Mouse (Mus musculus) embryonic facial prominence, embryonic 14.5 days (tissue): ENCODE measurements around the gene Tbc1d1. TPM values are rescaled to one million over a fixed set of nuclear protein-coding genes. Genes with fewer than 3 reads are reported as not detected.
A peak's percentile ranks its signal among the peaks of the same experiment; 100 is the strongest.

Source experiments
- ATAC-seq: fragments of 200-750 bp; cut with Nextera tagmentation; 2 replicates; pipeline ENCODE4 v1.8.0; 2017; ENCODE audit warnings: low read depth, moderate number of reproducible peaks, moderate TSS enrichment
- DNase-seq: peaks from one replicate; pipeline ENCODE4 v3.0.0-alpha.2; 2015; ENCODE audit warnings: low spot score
- H3K27ac ChIP-seq: fragments of 300-500 bp; sonication (generic); replicated peaks from 2 replicates; pipeline ENCODE4 v1.5.1; 2014; ENCODE audit warnings: low read depth, mild to moderate bottlenecking, low read length, moderate library complexity
- H3K27me3 ChIP-seq: fragments of 300-500 bp; sonication (generic); replicated peaks from 2 replicates; pipeline ENCODE4 v1.6.1; 2014; ENCODE audit warnings: low read length; ENCODE audit not compliant: control insufficient read depth, insufficient read depth
- H3K36me3 ChIP-seq: fragments of 300-500 bp; sonication (generic); 2 replicates; pipeline ENCODE4 v1.6.1; 2014; ENCODE audit warnings: low read length, mixed read lengths; ENCODE audit not compliant: control insufficient read depth, insufficient read depth
- H3K4me1 ChIP-seq: fragments of 300-500 bp; sonication (generic); 2 replicates; pipeline ENCODE4 v1.6.1; 2014; ENCODE audit warnings: antibody characterized with exemption, low read length; ENCODE audit not compliant: control insufficient read depth, insufficient read depth
- H3K4me2 ChIP-seq: fragments of 300-500 bp; sonication (generic); 2 replicates; pipeline ENCODE4 v1.6.1; 2014; ENCODE audit warnings: low read depth, mild to moderate bottlenecking, low read length, moderate library complexity, mixed read lengths
- H3K4me3 ChIP-seq: fragments of 300-500 bp; sonication (generic); 2 replicates; pipeline ENCODE4 v1.5.1; 2014; ENCODE audit warnings: low read depth, mild to moderate bottlenecking, low read length
- H3K9ac ChIP-seq: fragments of 300-500 bp; sonication (generic); 2 replicates; pipeline ENCODE4 v1.6.1; 2014; ENCODE audit warnings: low read depth, mild to moderate bottlenecking, low read length, moderate library complexity, mixed read lengths
- H3K9me3 ChIP-seq: fragments of 300-500 bp; sonication (generic); 2 replicates; pipeline ENCODE4 v1.6.1; 2016; ENCODE audit warnings: low read length; ENCODE audit not compliant: control insufficient read depth
- WGBS: fragments of 180-500 bp; shearing (Covaris S2); extraction: QIAGEN DNeasy Blood & Tissue Kit; methylation state at CpG from one replicate; pipeline ENCODE4 v1.1.7; 2014; 5-methylcytosine and 5-hydroxymethylcytosine counted together
- polyA plus RNA-seq: library from polyadenylated mRNA; unstranded; fragments of >200 nt; fragmentation: Nextera tagmentation; extraction: Ambion mirVana; gene quantifications from 2 replicates; pipeline ENCODE4 v1.2.1, GENCODE M21; 2014

Gene Tbc1d1
- polyA plus RNA-seq, 1 experiment from 2014 or later, result 19.1 TPM

GRCm38 (mm10) chr5:64296328-64296727 is 140.2 kb downstream of the Tbc1d1 start:
- 84% methylated on average over 7 of the region's 7 CpGs for WGBS
- Histone ChIP-seq H3K4me2 (no peak overlapping the region), H3K9ac (no peak overlapping the region), H3K4me3 (no peak overlapping the region), H3K4me1 (peaks cover 19% of the 10 kb centered on the region), H3K36me3 (peaks cover 12% of the 10 kb centered on the region; the same call in 1 of the 2 replicates), H3K27ac (no peak overlapping the region), H3K27me3 (no peaks in the 10 kb centered on the region), H3K9me3 (no peaks in the 10 kb centered on the region)
- ATAC-seq, result no peak
- no peak for DNase-seq

GRCm38 (mm10) chr5:64297100-64297499 is 141.0 kb downstream of the Tbc1d1 start:
- Histone ChIP-seq H3K27me3 (no peaks in the 10 kb centered on the region), H3K9me3 (no peaks in the 10 kb centered on the region), H3K36me3 (peaks cover 12% of the 10 kb centered on the region; the same call in 1 of the 2 replicates), H3K27ac (no peak overlapping the region), H3K4me2 (no peak overlapping the region), H3K9ac (no peak overlapping the region), H3K4me3 (no peak overlapping the region), H3K4me1 (peaks cover 19% of the 10 kb centered on the region)
- WGBS, result 58% methylated on average over 4 of the region's 4 CpGs
- ATAC-seq, result no peak
- no peak for DNase-seq

GRCm38 (mm10) chr5:64298331-64299036 is 142.4 kb downstream of the Tbc1d1 start:
- Histone ChIP-seq H3K4me2 (0 out of 2 replicates have a peak overlapping the region, but pooled peaks have one; percentile 10), H3K27ac (no peak overlapping the region)
- peak; percentile 78 for DNase-seq

GRCm38 (mm10) chr5:64299508-64300324 is 143.6 kb downstream of the Tbc1d1 start:
- no peak overlapping the region for H3K9ac ChIP-seq
- H3K9me3 ChIP-seq, result no peaks in the 10 kb centered on the region
- no peaks in the 10 kb centered on the region for H3K27me3 ChIP-seq
- H3K4me1 ChIP-seq, result peaks cover 19% of the 10 kb centered on the region
- WGBS, result 66% methylated on average over 7 of the region's 7 CpGs
- DNase-seq (no peak), ATAC-seq (no peak)
- peaks cover 20% of the 10 kb centered on the region; the same call in 1 of the 2 replicates for H3K36me3 ChIP-seq
- H3K4me3 ChIP-seq, result no peak overlapping the region
- no peak overlapping the region for H3K27ac ChIP-seq
- H3K4me2 ChIP-seq, result no peak overlapping the region

More at GRCm38 (mm10) chr5:64298331-64299036, 142.4 kb downstream of the Tbc1d1 start:
- no peaks in the 10 kb centered on the region for H3K9me3 ChIP-seq
- peaks cover 19% of the 10 kb centered on the region for H3K4me1 ChIP-seq
- no peaks in the 10 kb centered on the region for H3K27me3 ChIP-seq
- peaks cover 14% of the 10 kb centered on the region; the same call in 1 of the 2 replicates for H3K36me3 ChIP-seq
- H3K9ac ChIP-seq, result no peak overlapping the region
- peak; percentile 56; the same call in 1 of the 2 replicates for ATAC-seq
- H3K4me3 ChIP-seq, result no peak overlapping the region
- 40% methylated on average over 20 of the region's 20 CpGs for WGBS

- H3K4me3 ChIP-seq, result no peak overlapping the region
- 81% methylated on average over 4 of the region's 4 CpGs for WGBS
- ATAC-seq (no peak), DNase-seq (no peak)
- peaks cover 23% of the 10 kb centered on the region for H3K36me3 ChIP-seq
- H3K4me1 ChIP-seq, result peaks cover 19% of the 10 kb centered on the region
- no peak overlapping the region for H3K4me2 ChIP-seq
- no peak overlapping the region for H3K9ac ChIP-seq
- no peak overlapping the region for H3K27ac ChIP-seq
- peaks cover 1% of the 10 kb centered on the region; the same call in 1 of the 2 replicates for H3K9me3 ChIP-seq
- no peaks in the 10 kb centered on the region for H3K27me3 ChIP-seq
Measured at GRCm38 (mm10) chr5:64301246-64301645, 145.1 kb downstream of the Tbc1d1 start.

GRCm38 (mm10) chr5:64307289-64307688 is 151.2 kb downstream of the Tbc1d1 start:
- Histone ChIP-seq H3K4me3 (no peak overlapping the region), H3K4me1 (no peaks in the 10 kb centered on the region), H3K9me3 (peaks cover 8% of the 10 kb centered on the region), H3K9ac (no peak overlapping the region), H3K4me2 (no peak overlapping the region), H3K36me3 (peaks cover 31% of the 10 kb centered on the region), H3K27ac (no peak overlapping the region), H3K27me3 (no peaks in the 10 kb centered on the region)
- WGBS, result 98% methylated on average over 2 of the region's 2 CpGs
- no peak for ATAC-seq
- no peak for DNase-seq

GRCm38 (mm10) chr5:64312295-64312694 is 156.2 kb downstream of the Tbc1d1 start:
- ATAC-seq, result 0 out of 2 replicates have a peak, but pooled peaks have one; percentile 32

GRCm38 (mm10) chr5:64313481-64313880 is 157.4 kb downstream of the Tbc1d1 start:
- no peak overlapping the region for H3K4me2 ChIP-seq
- H3K9ac ChIP-seq, result no peak overlapping the region
- WGBS, result 80% methylated on average over 1 of the region's 1 CpGs
- no peak overlapping the region for H3K27ac ChIP-seq
- H3K4me3 ChIP-seq, result no peak overlapping the region
- DNase-seq (no peak), ATAC-seq (no peak)
- no peaks in the 10 kb centered on the region for H3K27me3 ChIP-seq
- H3K9me3 ChIP-seq, result no peaks in the 10 kb centered on the region
- peaks cover 6% of the 10 kb centered on the region for H3K36me3 ChIP-seq
- H3K4me1 ChIP-seq, result peaks cover 10% of the 10 kb centered on the region; the same call in 1 of the 2 replicates

More at GRCm38 (mm10) chr5:64312295-64312694, 156.2 kb downstream of the Tbc1d1 start:
- Histone ChIP-seq H3K9ac (no peak overlapping the region), H3K4me2 (no peak overlapping the region), H3K27ac (no peak overlapping the region), H3K4me1 (peaks cover 9% of the 10 kb centered on the region; the same call in 1 of the 2 replicates), H3K4me3 (no peak overlapping the region), H3K36me3 (peaks cover 6% of the 10 kb centered on the region), H3K9me3 (no peaks in the 10 kb centered on the region), H3K27me3 (no peaks in the 10 kb centered on the region)
- 45% methylated on average over 5 of the region's 5 CpGs for WGBS
- DNase-seq, result no peak
